Mouse (Mus musculus) neural tube, embryonic 11.5 days (tissue): ENCODE data around the gene Clpx. TPM values are rescaled to one million over a fixed set of nuclear protein-coding genes. Genes with fewer than 3 reads are reported as not detected.

Experiments
- ATAC-seq: fragments of 200-750 bp; cut with Nextera tagmentation; 2 replicates; pipeline ENCODE4 v1.8.0; 2017; ENCODE audit warnings: moderate number of reproducible peaks, mild to moderate bottlenecking, moderate TSS enrichment, moderate library complexity; ENCODE audit not compliant: insufficient read depth, low FRiP score, low TSS enrichment
- DNase-seq: peaks from one replicate; pipeline ENCODE4 v3.0.0-alpha.2; 2015; ENCODE audit warnings: low spot score
- H3K27ac ChIP-seq: fragments of 300-500 bp; sonication (generic); 2 replicates; pipeline ENCODE4 v1.5.1; 2014; ENCODE audit warnings: low read depth, mild to moderate bottlenecking, low read length
- H3K27me3 ChIP-seq: fragments of 300-500 bp; sonication (generic); 2 replicates; pipeline ENCODE4 v1.6.1; 2014; ENCODE audit warnings: mild to moderate bottlenecking, low read length, mixed read lengths; ENCODE audit not compliant: control insufficient read depth, insufficient read depth
- H3K36me3 ChIP-seq: fragments of 300-500 bp; sonication (generic); 2 replicates; pipeline ENCODE4 v1.6.1; 2014; ENCODE audit warnings: mild to moderate bottlenecking, low read length, moderate library complexity, mixed read lengths; ENCODE audit not compliant: control insufficient read depth, insufficient read depth
- H3K4me1 ChIP-seq: fragments of 300-500 bp; sonication (generic); 2 replicates; pipeline ENCODE4 v1.6.1; 2014; ENCODE audit warnings: low read length, mixed read lengths; ENCODE audit not compliant: control insufficient read depth, insufficient read depth
- H3K4me2 ChIP-seq: fragments of 300-500 bp; sonication (generic); 2 replicates; pipeline ENCODE4 v1.6.1; 2014; ENCODE audit warnings: low read depth, mild to moderate bottlenecking, moderate library complexity
- H3K4me3 ChIP-seq: fragments of 300-500 bp; sonication (generic); 2 replicates; pipeline ENCODE4 v1.5.1; 2014; ENCODE audit warnings: low read depth, low read length
- H3K9ac ChIP-seq: fragments of 300-500 bp; sonication (generic); 2 replicates; pipeline ENCODE4 v1.6.1; 2014; ENCODE audit warnings: mild to moderate bottlenecking, low read length
- H3K9me3 ChIP-seq: fragments of 300-500 bp; sonication (generic); 2 replicates; pipeline ENCODE4 v1.6.1; 2016; ENCODE audit warnings: low read length; ENCODE audit not compliant: control insufficient read depth
- WGBS: fragments of 180-500 bp; shearing (Covaris S2); extraction: QIAGEN DNeasy Blood & Tissue Kit; methylation state at CpG from one replicate; pipeline ENCODE4 v1.1.7; 2014; 5-methylcytosine and 5-hydroxymethylcytosine counted together
- polyA plus RNA-seq: library from polyadenylated mRNA; unstranded; fragments of >200 nt; fragmentation: Nextera tagmentation; extraction: Ambion mirVana; gene quantifications from 2 replicates; pipeline ENCODE4 v1.2.1, GENCODE M21; 2014

Gene Clpx
- 50.0 and 52.8 TPM in 2 replicates for polyA plus RNA-seq

DNA sequence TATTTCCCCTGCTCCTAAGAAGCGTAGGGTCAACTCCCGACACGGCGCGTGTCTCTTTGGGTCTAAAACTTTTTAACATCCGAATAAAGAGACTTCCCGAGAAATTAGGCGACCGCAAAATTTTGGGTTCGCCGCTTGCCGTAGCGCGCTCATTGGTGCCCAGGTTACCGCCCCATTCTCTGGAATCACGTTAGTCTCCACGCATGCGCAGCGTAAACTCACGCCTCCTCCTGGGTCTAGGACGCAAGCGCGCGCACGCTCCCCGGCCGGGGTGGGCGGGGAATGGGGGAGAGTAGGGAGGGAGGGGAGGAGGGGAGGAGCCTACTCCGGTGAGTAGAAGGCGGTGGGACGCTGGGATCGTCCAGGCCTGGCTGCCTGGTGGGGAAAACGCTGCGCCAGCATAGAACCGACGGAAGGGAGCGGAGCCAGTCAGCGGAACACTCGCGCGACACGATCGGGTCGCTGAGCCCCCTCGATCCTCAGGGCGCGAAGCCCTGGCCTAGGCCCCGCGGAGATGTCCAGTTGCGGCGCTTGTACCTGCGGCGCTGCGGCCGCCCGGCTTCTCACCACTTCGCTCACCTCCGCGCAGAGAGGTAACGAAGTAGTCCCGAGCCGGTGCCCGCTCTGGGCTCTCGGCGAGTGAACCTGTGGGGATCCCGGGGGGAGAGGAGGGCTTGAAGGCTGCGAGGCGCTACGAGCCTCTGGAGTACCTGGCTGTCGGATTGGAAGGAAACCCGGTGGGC lies at the start of gene Clpx:
TSS of gene Clpx (plus strand) at position 288 of the 743 bp plus-strand sequence.
- H3K4me1 ChIP-seq = 0 out of 2 replicates have a peak, but pooled peaks cover 10% of the 10 kb centered on the region
- peak; percentile 88 for ATAC-seq
- H3K36me3 ChIP-seq = no peaks in the 10 kb centered on the region; the same call in 1 of the 2 replicates
- peak within 1 kb of the TSS; percentile 85 for H3K4me2 ChIP-seq
- no peak within 1 kb of the TSS for H3K27ac ChIP-seq
- peak within 1 kb of the TSS; percentile 69 for H3K9ac ChIP-seq
- peak; percentile 99 for DNase-seq
- H3K9me3 ChIP-seq = no peaks in the 10 kb centered on the region
- H3K27me3 ChIP-seq = no peaks in the 10 kb centered on the region
- WGBS = under 1% methylated on average over 71 of the region's 71 CpGs
- H3K4me3 ChIP-seq = peak within 1 kb of the TSS; percentile 56

GRCm38 (mm10) chr9:65247502-65248376 lies 46.3 kb upstream of the Clpx start:
- ATAC-seq (no peak), DNase-seq (no peak)
- Histone ChIP-seq H3K9ac (no peak overlapping the region), H3K4me3 (no peak overlapping the region), H3K4me1 (0 out of 2 replicates have a peak, but pooled peaks cover 4% of the 10 kb centered on the region), H3K27me3 (no peaks in the 10 kb centered on the region), H3K27ac (no peak overlapping the region), H3K36me3 (no peaks in the 10 kb centered on the region), H3K9me3 (no peaks in the 10 kb centered on the region), H3K4me2 (no peak overlapping the region)
- 77% methylated on average over 16 of the region's 16 CpGs for WGBS

- no peak for ATAC-seq
- H3K27ac ChIP-seq = no peak overlapping the region
- 89% methylated on average over 5 of the region's 5 CpGs for WGBS
Observed at GRCm38 (mm10) chr9:65248377-65248690, 45.7 kb upstream of the Clpx start.

GRCm38 (mm10) chr9:65252026-65252425 lies 42.0 kb upstream of the Clpx start:
- H3K27me3 ChIP-seq = no peaks in the 10 kb centered on the region
- DNase-seq = no peak
- no peak overlapping the region for H3K4me3 ChIP-seq
- H3K9me3 ChIP-seq = no peaks in the 10 kb centered on the region
- H3K9ac ChIP-seq = no peak overlapping the region
- WGBS = 72% methylated on average over 3 of the region's 3 CpGs
- no peak overlapping the region for H3K27ac ChIP-seq
- H3K4me1 ChIP-seq = no peaks in the 10 kb centered on the region
- ATAC-seq = no peak
- H3K36me3 ChIP-seq = no peaks in the 10 kb centered on the region
- H3K4me2 ChIP-seq = no peak overlapping the region

More at GRCm38 (mm10) chr9:65248377-65248690, 45.7 kb upstream of the Clpx start:
- H3K27me3 ChIP-seq = no peaks in the 10 kb centered on the region
- DNase-seq = no peak
- no peaks in the 10 kb centered on the region for H3K4me1 ChIP-seq
- no peak overlapping the region for H3K4me2 ChIP-seq
- no peak overlapping the region for H3K9ac ChIP-seq
- H3K36me3 ChIP-seq = no peaks in the 10 kb centered on the region
- H3K9me3 ChIP-seq = no peaks in the 10 kb centered on the region
- H3K4me3 ChIP-seq = no peak overlapping the region

DNA sequence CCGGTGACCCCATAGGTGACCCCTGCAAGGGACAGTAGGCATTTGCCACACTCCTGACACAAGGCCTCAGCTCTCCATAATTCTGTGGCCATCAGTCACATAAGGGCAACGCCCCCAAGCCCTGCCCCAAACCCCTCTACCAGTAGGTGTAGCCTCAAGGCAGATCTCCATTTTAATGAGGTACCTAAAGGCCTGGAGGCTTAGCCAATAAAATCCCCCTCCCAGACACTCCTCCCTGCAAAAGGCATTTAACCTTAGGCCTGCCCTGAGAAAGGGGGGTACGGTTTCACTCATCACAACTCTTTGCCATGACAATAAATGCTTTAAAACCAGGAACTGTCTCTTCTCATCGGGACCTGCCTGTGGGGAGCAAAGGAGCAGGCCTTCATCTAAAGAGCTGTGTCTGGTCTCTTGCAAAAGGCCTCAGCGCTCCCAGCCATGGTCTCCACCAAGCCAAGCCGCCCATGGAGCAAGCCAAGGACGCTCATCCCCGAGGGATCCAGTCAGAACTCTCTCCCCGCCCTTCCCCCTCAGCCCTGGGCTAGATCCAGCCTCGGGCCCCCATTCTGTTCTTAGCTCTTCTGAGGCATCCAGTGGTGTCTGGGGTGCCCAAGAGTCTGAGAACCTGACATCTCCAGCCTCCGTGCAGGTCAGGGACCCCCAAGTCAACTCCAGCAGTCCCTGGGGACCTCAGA lies 38.0 kb upstream of the Clpx start:
- H3K4me1 ChIP-seq = no peaks in the 10 kb centered on the region
- H3K4me3 ChIP-seq = no peak overlapping the region
- H3K9ac ChIP-seq = no peak overlapping the region
- ATAC-seq (no peak), DNase-seq (no peak)
- no peaks in the 10 kb centered on the region for H3K27me3 ChIP-seq
- WGBS = 57% methylated on average over 11 of the region's 11 CpGs
- no peaks in the 10 kb centered on the region for H3K9me3 ChIP-seq
- no peak overlapping the region for H3K27ac ChIP-seq
- no peak overlapping the region for H3K4me2 ChIP-seq
- H3K36me3 ChIP-seq = no peaks in the 10 kb centered on the region

DNA sequence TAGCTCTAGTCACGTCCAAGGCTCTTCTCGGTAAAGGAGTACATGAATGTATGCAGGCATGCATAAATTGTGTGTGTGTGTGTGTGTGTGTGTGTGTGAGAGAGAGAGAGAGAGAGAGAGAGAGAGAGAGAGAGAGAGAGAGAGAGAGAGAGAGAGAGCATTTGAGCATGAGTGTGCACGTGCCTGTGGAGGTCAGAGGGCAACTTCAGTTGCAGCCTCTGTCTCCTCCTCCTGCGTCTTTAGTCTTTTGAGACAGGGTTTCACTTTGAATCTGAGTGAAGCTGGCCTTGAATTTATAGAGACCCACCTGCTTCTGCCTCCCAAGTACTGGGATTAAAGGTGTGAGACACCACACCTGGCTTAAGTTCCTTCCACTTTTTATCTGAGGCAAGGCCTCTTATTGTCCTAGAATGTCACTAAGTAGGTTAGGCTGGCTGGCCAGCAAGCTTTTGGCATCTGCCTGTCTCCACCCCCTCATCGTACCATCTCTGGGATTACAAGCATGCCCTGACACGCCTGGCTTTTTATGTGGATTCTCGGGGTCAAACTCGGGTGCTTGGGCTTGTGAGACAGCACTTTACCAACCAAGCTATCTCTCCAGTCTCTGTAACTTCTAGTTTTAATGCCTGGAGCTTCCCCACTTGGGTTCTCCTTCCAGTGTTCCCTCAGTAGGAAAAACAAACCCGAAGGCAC lies 36.7 kb upstream of the Clpx start:
- no peak for ATAC-seq
- Histone ChIP-seq H3K4me3 (no peak overlapping the region), H3K27ac (no peak overlapping the region), H3K9ac (no peak overlapping the region), H3K27me3 (no peaks in the 10 kb centered on the region), H3K9me3 (no peaks in the 10 kb centered on the region), H3K36me3 (no peaks in the 10 kb centered on the region), H3K4me2 (no peak overlapping the region), H3K4me1 (no peaks in the 10 kb centered on the region)
- WGBS = 74% methylated on average over 9 of the region's 9 CpGs
- no peak for DNase-seq

GRCm38 (mm10) chr9:65259366-65259765 lies 34.7 kb upstream of the Clpx start:
- 79% methylated on average over 7 of the region's 7 CpGs for whole genome bisulfite sequencing
- Histone ChIP-seq H3K4me2 (no peak overlapping the region), H3K9me3 (no peaks in the 10 kb centered on the region), H3K27me3 (no peaks in the 10 kb centered on the region), H3K27ac (no peak overlapping the region), H3K4me1 (no peaks in the 10 kb centered on the region), H3K36me3 (no peaks in the 10 kb centered on the region), H3K9ac (no peak overlapping the region), H3K4me3 (no peak overlapping the region)
- ATAC-seq (no peak), DNase-seq (no peak)

- DNase-seq = no peak
- no peak overlapping the region for H3K4me3 ChIP-seq
- no peak overlapping the region for H3K9ac ChIP-seq
- H3K4me1 ChIP-seq = no peaks in the 10 kb centered on the region
- no peak overlapping the region for H3K27ac ChIP-seq
- WGBS = 78% methylated on average over 2 of the region's 2 CpGs
- no peaks in the 10 kb centered on the region for H3K27me3 ChIP-seq
- ATAC-seq = no peak
- no peak overlapping the region for H3K4me2 ChIP-seq
- H3K36me3 ChIP-seq = no peaks in the 10 kb centered on the region
- H3K9me3 ChIP-seq = no peaks in the 10 kb centered on the region
Observed at GRCm38 (mm10) chr9:65261591-65262230, 32.3 kb upstream of the Clpx start.
